27 mouse cellular contexts compared by ENCODE assay signal in the genomic region with DNA sequence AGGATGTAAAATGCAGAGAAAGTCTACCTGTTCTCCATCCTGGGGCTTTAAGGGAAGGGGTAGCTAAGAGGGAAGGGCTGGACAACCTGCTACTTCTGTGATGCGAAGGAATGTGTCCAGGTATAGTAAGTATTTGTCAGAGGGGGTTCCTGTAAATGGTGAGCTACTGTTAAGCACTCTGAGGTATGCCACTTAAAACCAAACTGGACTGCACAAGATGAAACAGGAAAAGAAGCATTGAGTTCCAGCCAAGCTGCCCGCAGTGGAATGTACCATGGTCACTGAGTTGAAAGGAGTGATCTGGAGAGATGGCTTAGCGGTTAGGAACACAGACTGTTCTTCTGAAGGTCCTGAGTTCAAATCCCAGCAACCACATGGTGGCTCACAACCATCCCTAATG.
DNase-seq lines count a peak whose midpoint lies in the region; ATAC-seq lines count a peak whose summit lies in the region.
"Had no signal": no experiment of that assay in that cellular context is flagged by ENCODE, and none has a peak within 500 bp of the region (broad histone marks: within the 10 kb centered on the region; RNA-seq: fewer than 3 reads in every experiment).

No protein-coding gene starts in this region.

- H3K4me1 ChIP-seq in lung, embryonic 15.5 days: no peaks in the 10 kb centered on the region
- no peaks in the 10 kb centered on the region for H3K4me1 ChIP-seq in midbrain, embryonic 10.5 days
- H3K4me1 ChIP-seq: embryonic facial prominence, embryonic 10.5 days; embryonic facial prominence, embryonic 13.5 days; forebrain, embryonic 12.5 days; forebrain, embryonic 15.5 days; heart, embryonic 10.5 days; heart, embryonic 13.5 days had no signal

- ATAC-seq in lung, embryonic 15.5 days (ENCODE audit: borderline replicate concordance, extremely low read depth, low FRiP score, low TSS enrichment): peak; percentile 59
- ATAC-seq: activated CD4-positive, CD25-positive, alpha-beta regulatory T cell, adult 4 months; forebrain, embryonic 15.5 days had no signal

- no peak overlapping the region for H3K4me2 ChIP-seq in lung, embryonic 15.5 days
- H3K4me2 ChIP-seq: embryonic facial prominence, embryonic 13.5 days; forebrain, embryonic 12.5 days; forebrain, embryonic 15.5 days; heart, embryonic 13.5 days; hindbrain, embryonic 14.5 days had no signal

- no peak overlapping the region for H3K4me3 ChIP-seq in lung, embryonic 15.5 days
- H3K4me3 ChIP-seq in midbrain, embryonic 10.5 days: no peak overlapping the region
- H3K4me3 ChIP-seq: embryonic facial prominence, embryonic 10.5 days; embryonic facial prominence, embryonic 13.5 days; erythroblast, embryonic 14.5 days; forebrain, embryonic 12.5 days; forebrain, embryonic 15.5 days; heart, embryonic 10.5 days; heart, embryonic 13.5 days had no signal

- WGBS in lung, embryonic 15.5 days: 67% methylated on average over 3 of the region's 3 CpGs
- 87% methylated on average over 3 of the region's 3 CpGs for WGBS in midbrain, embryonic 10.5 days

- no peaks in the 10 kb centered on the region for H3K9me3 ChIP-seq in lung, embryonic 15.5 days
- H3K9me3 ChIP-seq in midbrain, embryonic 10.5 days (replicated peaks): no peaks in the 10 kb centered on the region
- H3K9me3 ChIP-seq: embryonic facial prominence, embryonic 10.5 days; embryonic facial prominence, embryonic 13.5 days; forebrain, embryonic 12.5 days; forebrain, embryonic 15.5 days; heart, embryonic 10.5 days had no signal

- H3K36me3 ChIP-seq in lung, embryonic 15.5 days: no peaks in the 10 kb centered on the region
- H3K36me3 ChIP-seq in midbrain, embryonic 10.5 days: no peaks in the 10 kb centered on the region
- H3K36me3 ChIP-seq: embryonic facial prominence, embryonic 10.5 days; embryonic facial prominence, embryonic 13.5 days; forebrain, embryonic 12.5 days; forebrain, embryonic 15.5 days; heart, embryonic 10.5 days; heart, embryonic 13.5 days had no signal

- peak; percentile 34 to 47 for DNase-seq in lung, adult 18-20 months
- DNase-seq in lung, postnatal 10 days: peak; percentile 24
- peak; percentile 62 for DNase-seq in lung, postnatal 36 days
- no peak for DNase-seq in urinary bladder, postnatal 14 days (ENCODE audit: low spot score)
- DNase-seq in cerebellum, postnatal 14 days: no peak
- DNase-seq in midbrain, embryonic 10.5 days (ENCODE audit: low spot score): no peak
- no peak for DNase-seq in right cerebral cortex, adult 2 months (ENCODE audit: low spot score in 2 of 2)
- DNase-seq: adrenal gland, adult 8-10 months; adrenal gland, postnatal 25 days; cerebellum, adult 11-12 months; cerebellum, adult 9-11 months; cerebellum, postnatal 36 days; embryo, embryonic 11 days; gastrocnemius, postnatal 25 days; heart, adult 18-20 months; heart, postnatal 14 days; heart, postnatal 4 days had no signal

- H3K27me3 ChIP-seq in lung, embryonic 15.5 days: no peaks in the 10 kb centered on the region
- no peaks in the 10 kb centered on the region for H3K27me3 ChIP-seq in midbrain, embryonic 10.5 days (ENCODE audit: low read depth, poor library complexity, severe bottlenecking)
- H3K27me3 ChIP-seq: embryonic facial prominence, embryonic 13.5 days; forebrain, embryonic 12.5 days; forebrain, embryonic 15.5 days; heart, embryonic 13.5 days had no signal

- H3K27ac ChIP-seq in lung, embryonic 15.5 days: no peak overlapping the region
- no peak overlapping the region for H3K27ac ChIP-seq in midbrain, embryonic 10.5 days (replicated peaks)
- H3K27ac ChIP-seq: embryonic facial prominence, embryonic 10.5 days; embryonic facial prominence, embryonic 13.5 days; forebrain, embryonic 12.5 days; forebrain, embryonic 15.5 days; heart, embryonic 10.5 days; heart, embryonic 13.5 days; hindbrain, embryonic 14.5 days had no signal

- H3K9ac ChIP-seq in lung, embryonic 15.5 days: no peak overlapping the region
- H3K9ac ChIP-seq: embryonic facial prominence, embryonic 13.5 days; forebrain, embryonic 12.5 days; forebrain, embryonic 15.5 days; heart, embryonic 13.5 days; hindbrain, embryonic 14.5 days had no signal

Comparison
In these comparisons a context has a peak if more than half of its experiments do, and no peak if none do; other contexts are left out.
1. DNase-seq: peak in lung, adult 18-20 months (2 of 2), lung, postnatal 10 days (single experiment) and lung, postnatal 36 days (single experiment); none in urinary bladder, postnatal 14 days (single experiment), cerebellum, postnatal 14 days (0 of 2), midbrain, embryonic 10.5 days (single experiment) and right cerebral cortex, adult 2 months (0 of 2).